Comparison of ENCODE assay signal across 8 mouse cellular contexts in genomic region chr9:99437031-99437764, GRCm38 (mm10). TPM values are rescaled to one million over a fixed set of nuclear protein-coding genes. Genes with fewer than 3 reads are reported as not detected.
DNase-seq lines count a peak whose midpoint lies in the region; ATAC-seq and TF ChIP-seq lines count a peak whose summit lies in the region.

Gene Mras, minus strand, starts transcription at chr9:99437381.

- peak within 1 kb of the TSS; percentile 96 for H3K9ac ChIP-seq in forebrain, embryonic 16.5 days (replicated peaks; ENCODE audit: low read depth, low read length)
- peak within 1 kb of the TSS; percentile 87 for H3K9ac ChIP-seq in neural tube, embryonic 12.5 days

- no peaks in the 10 kb centered on the region for H3K9me3 ChIP-seq in forebrain, embryonic 16.5 days (ENCODE audit: control insufficient read depth, low read length)
- H3K9me3 ChIP-seq in neural tube, embryonic 12.5 days: no peaks in the 10 kb centered on the region

- no peaks in the 10 kb centered on the region for H3K36me3 ChIP-seq in forebrain, embryonic 16.5 days (ENCODE audit: control insufficient read depth, insufficient read depth)
- no peaks in the 10 kb centered on the region for H3K36me3 ChIP-seq in neural tube, embryonic 12.5 days

- intact Hi-C loops in left cerebral cortex, adult 2 months (cut with DNase I): loop anchor here (2.0 to 5.0 kb wide), 2 partner anchors 48 to 295 kb away; partner anchors contain the start of gene Pik3cb
- intact Hi-C loops in left cerebral cortex, postnatal 14 days (cut with DNase I): loop anchor here (5.0 kb wide), 1 partner anchor 50 kb away; no protein-coding TSS in a partner anchor

- peaks cover 39% of the 10 kb centered on the region for H3K4me1 ChIP-seq in forebrain, embryonic 16.5 days (replicated peaks; ENCODE audit: control insufficient read depth, insufficient read depth, low read length)
- peaks cover 23% of the 10 kb centered on the region for H3K4me1 ChIP-seq in neural tube, embryonic 12.5 days

- H3K27ac ChIP-seq in left cerebral cortex, adult 2 months: peak within 1 kb of the TSS; percentile 97
- peak within 1 kb of the TSS; percentile 87 for H3K27ac ChIP-seq in forebrain, embryonic 16.5 days (ENCODE audit: low read length)
- H3K27ac ChIP-seq in neural tube, embryonic 12.5 days: peak within 1 kb of the TSS; percentile 72

- no peak for ATAC-seq in forebrain, embryonic 16.5 days
- 0 out of 2 replicates have a peak, but pooled peaks have one; percentile 1 for ATAC-seq in neural tube, embryonic 12.5 days (ENCODE audit: low FRiP score, low read depth)

- no peak for TF ChIP-seq CTCF in left cerebral cortex, adult 2 months (IDR thresholded peaks at IDR 0.05)

- no peak for DNase-seq in left cerebral cortex, adult 2 months (ENCODE audit: extremely low spot score in 1 of 2, low spot score in 2 of 2)
- DNase-seq in left cerebral cortex, adult 9 months (ENCODE audit: low spot score in 2 of 2): no peak
- DNase-seq in adrenal gland, postnatal 14 days: no peak
- peak in 1 of 2 experiments; percentile 67 for DNase-seq in left cerebral cortex, postnatal 14 days (ENCODE audit: low spot score in 2 of 2)
- DNase-seq in gastrocnemius, adult 8-10 months (ENCODE audit: low spot score in 2 of 2): no peak
- no peak for DNase-seq in c-Kit-positive CD71-positive TER-119-positive erythroid progenitor cells, embryonic 14.5 days (ENCODE audit: low spot score)

- H3K27me3 ChIP-seq in forebrain, embryonic 16.5 days (replicated peaks; ENCODE audit: control insufficient read depth, insufficient read depth, low read length): no peaks in the 10 kb centered on the region
- H3K27me3 ChIP-seq in neural tube, embryonic 12.5 days (replicated peaks): peaks cover 17% of the 10 kb centered on the region

- peak within 1 kb of the TSS; percentile 94 for H3K4me2 ChIP-seq in forebrain, embryonic 16.5 days (ENCODE audit: low read length)
- H3K4me2 ChIP-seq in neural tube, embryonic 12.5 days (replicated peaks): peak within 1 kb of the TSS; percentile 86

- H3K4me3 ChIP-seq in left cerebral cortex, adult 2 months: peak within 1 kb of the TSS; percentile 71
- H3K4me3 ChIP-seq in forebrain, embryonic 16.5 days (replicated peaks; ENCODE audit: low read length): peak within 1 kb of the TSS; percentile 92
- peak within 1 kb of the TSS; percentile 82 for H3K4me3 ChIP-seq in neural tube, embryonic 12.5 days

- WGBS in forebrain, embryonic 16.5 days: 15% methylated on average over 27 of the region's 27 CpGs
- WGBS in neural tube, embryonic 12.5 days: 17% methylated on average over 27 of the region's 27 CpGs

RNA-seq across cellular contexts. Expression of gene Mras, which starts in this region (rescaled TPM):
- total RNA-seq in left cerebral cortex, adult 2 months (2021): 100 to 1,000 TPM; 166 TPM
- total RNA-seq in adrenal gland, postnatal 14 days (2021): 39.2 and 40.7 TPM in 2 replicates
- polyA plus RNA-seq in forebrain, embryonic 16.5 days (2015; fragmentation: Nextera tagmentation; extraction: Ambion mirVana): 47.5 and 48.3 TPM in 2 replicates
- 100 to 1,000 TPM; 146 to 154 TPM for total RNA-seq in left cerebral cortex, postnatal 14 days (2021)
- polyA plus RNA-seq in neural tube, embryonic 12.5 days (2016; fragmentation: Nextera tagmentation; extraction: Ambion mirVana): 27.5 and 30.7 TPM in 2 replicates
- 1 to 10 TPM; 3.5 to 7.7 (median 4.5) TPM for total RNA-seq in gastrocnemius, adult 8-10 months (2022)
